1 mouse cellular context compared by ENCODE assay signal in genomic region chr11:74649647-74650551, GRCm38 (mm10).
TF ChIP-seq lines count a peak whose summit lies in the region.

No protein-coding gene starts in this region.

TF ChIP-seq in MEL, 35 proteins besides CTCF, POLR2A, EP300 and RAD21 (continued from another document):
- no peak for TF ChIP-seq E2F4 (IDR thresholded peaks at IDR 0.05; ENCODE audit: borderline replicate concordance, low read depth, low read length)
- no peak for TF ChIP-seq POLR2AphosphoS2 (IDR thresholded peaks at IDR 0.05; ENCODE audit: low read length)
- TF ChIP-seq USF1 (IDR thresholded peaks at IDR 0.05; ENCODE audit: low read depth, low read length): no peak
- no peak for TF ChIP-seq TBP (IDR thresholded peaks at IDR 0.05; ENCODE audit: low read depth, low read length)
- TF ChIP-seq MYB (IDR thresholded peaks at IDR 0.05; ENCODE audit: low read depth, low read length): no peak; the same call in 1 of the 2 replicates
- TF ChIP-seq GABPA (IDR thresholded peaks at IDR 0.05; ENCODE audit: low read depth, low read length): no peak
- no peak for TF ChIP-seq UBTF (IDR thresholded peaks at IDR 0.05; ENCODE audit: borderline replicate concordance, insufficient read depth, low read depth, low read length)
- TF ChIP-seq ETS1 (IDR thresholded peaks at IDR 0.05; ENCODE audit: low read depth, low read length): no peak
- TF ChIP-seq KAT2A (conservative IDR thresholded peaks at IDR 0.05; ENCODE audit: low read depth, low read length): no peak; the same call in 1 of the 2 replicates
- TF ChIP-seq MEF2A (IDR thresholded peaks at IDR 0.05; ENCODE audit: extremely low read depth, insufficient replicate concordance, low read depth, low read length, poor library complexity, severe bottlenecking): no peak
- TF ChIP-seq MXI1 (IDR thresholded peaks at IDR 0.05; ENCODE audit: low read depth, low read length): peak; percentile 67; the same call in 1 of the 2 replicates
